Mouse (Mus musculus) liver, postnatal 0 days (tissue): ENCODE results near the gene Hist1h2bk. TPM values are rescaled to one million over a fixed set of nuclear protein-coding genes. Genes with fewer than 3 reads are reported as not detected.
"Not testable (repeated sequence)": the region's sequence is repeated elsewhere in the genome, so short reads cannot be mapped to it uniquely, and the experiment has no call there.

ENCODE experiments used
- ATAC-seq: fragments of 200-750 bp; cut with Nextera tagmentation; 2 replicates; pipeline ENCODE4 v1.8.0; 2017; ENCODE audit warnings: mild to moderate bottlenecking, moderate library complexity
- DNase-seq: peaks from one replicate; pipeline ENCODE4 v3.0.0-alpha.2; 2016
- H3K27ac ChIP-seq: fragments of 300-500 bp; sonication (generic); 2 replicates; pipeline ENCODE4 v1.5.1; 2014; ENCODE audit warnings: antibody characterized with exemption, moderate library complexity, mild to moderate bottlenecking, low read depth
- H3K27me3 ChIP-seq: fragments of 300-500 bp; sonication (generic); 2 replicates; pipeline ENCODE4 v1.6.1; 2014; ENCODE audit warnings: low read length, control low read depth, mixed read lengths; ENCODE audit not compliant: insufficient read depth
- H3K36me3 ChIP-seq: fragments of 300-500 bp; sonication (generic); replicated peaks from 2 replicates; pipeline ENCODE4 v1.6.1; 2014; ENCODE audit warnings: mild to moderate bottlenecking, control low read depth, low read length, moderate library complexity, mixed read lengths; ENCODE audit not compliant: insufficient read depth
- H3K4me1 ChIP-seq: fragments of 300-500 bp; sonication (generic); 2 replicates; pipeline ENCODE4 v1.6.1; 2014; ENCODE audit warnings: antibody characterized with exemption, mild to moderate bottlenecking, control low read depth; ENCODE audit not compliant: insufficient read depth
- H3K4me2 ChIP-seq: fragments of 300-500 bp; sonication (generic); 2 replicates; pipeline ENCODE4 v1.6.1; 2014; ENCODE audit warnings: low read depth, mild to moderate bottlenecking, low read length, moderate library complexity, mixed read lengths
- H3K4me3 ChIP-seq: fragments of 300-500 bp; sonication (generic); 2 replicates; pipeline ENCODE4 v1.5.1; 2014; ENCODE audit warnings: low read depth, low read length
- H3K9ac ChIP-seq: fragments of 300-500 bp; sonication (generic); replicated peaks from 2 replicates; pipeline ENCODE4 v1.6.1; 2014; ENCODE audit warnings: mild to moderate bottlenecking, moderate library complexity
- H3K9me3 ChIP-seq: fragments of 300-500 bp; sonication (generic); 2 replicates; pipeline ENCODE4 v1.6.1; 2016; ENCODE audit warnings: mild to moderate bottlenecking, control low read depth, low read length, mixed read lengths
- CTCF ChIP-seq: sonication (generic); IDR thresholded peaks from 2 replicates; pipeline ENCODE4 v1.5.1; 2016; ENCODE audit warnings: antibody characterized with exemption, low read depth
- EP300 ChIP-seq: IDR thresholded peaks from 2 replicates; pipeline ENCODE4 v1.6.1; 2016; ENCODE audit warnings: antibody characterized with exemption, low read depth, mild to moderate bottlenecking
- WGBS: fragments of 180-500 bp; shearing (Covaris S2); extraction: QIAGEN DNeasy Blood & Tissue Kit; methylation state at CpG from one replicate; pipeline ENCODE4 v1.1.7; 2014; ENCODE audit not compliant: insufficient replicate concordance; 5-methylcytosine and 5-hydroxymethylcytosine counted together
- polyA plus RNA-seq: library from polyadenylated mRNA; unstranded; fragments of >200 nt; fragmentation: Nextera tagmentation; extraction: Ambion mirVana; gene quantifications from 2 replicates; pipeline ENCODE4 v1.2.1, GENCODE M21; 2015

The Hist1h2bk gene
- polyA plus RNA-seq, 1 experiment from 2014 or later = 2.2 TPM

GRCm38 (mm10) chr13:22042568-22043502, 7.2 kb downstream of the Hist1h2bk start, which contains the start of the genes Hist1h2ag and Hist1h2bj:
Gene Hist1h2ag, minus strand, starts transcription at chr13:22042944.
Gene Hist1h2bj, plus strand, starts transcription at chr13:22043214.
- not testable (repeated sequence) for H3K27me3 ChIP-seq
- under 1% methylated on average over 43 of the region's 80 CpGs for WGBS

GRCm38 (mm10) chr13:22043503-22044431, 8.1 kb downstream of the Hist1h2bk start:
- no peak for TF ChIP-seq EP300
- peak; percentile 79 for TF ChIP-seq CTCF
- Histone ChIP-seq H3K36me3 (no peaks in the 10 kb centered on the region), H3K4me1 (peaks cover 11% of the 10 kb centered on the region), H3K27me3 (no peaks in the 10 kb centered on the region), H3K9me3 (no peaks in the 10 kb centered on the region), H3K9ac (peak overlapping the region; percentile 71), H3K4me2 (peak overlapping the region; percentile 72), H3K27ac (peak overlapping the region; percentile 93), H3K4me3 (peak overlapping the region; percentile 54)
- DNase-seq (no peak), ATAC-seq (peak; percentile 5; the same call in 1 of the 2 replicates)
- WGBS = 2% methylated on average over 9 of the region's 14 CpGs

More at GRCm38 (mm10) chr13:22042568-22043502, 7.2 kb downstream of the Hist1h2bk start, which contains the start of the genes Hist1h2ag and Hist1h2bj:
- TF ChIP-seq EP300 = peak; percentile 86; the same call in 1 of the 2 replicates
- peaks cover 11% of the 10 kb centered on the region for H3K4me1 ChIP-seq
- peak within 1 kb of the TSS; percentile 80 for H3K4me2 ChIP-seq
- not testable (repeated sequence) for H3K9me3 ChIP-seq, H3K36me3 ChIP-seq
- peak within 1 kb of the TSS; percentile 96 for H3K27ac ChIP-seq
- peak within 1 kb of the TSS; percentile 74 for H3K9ac ChIP-seq
- peak within 1 kb of the TSS; percentile 54 for H3K4me3 ChIP-seq
- ATAC-seq (peak; percentile 85), DNase-seq (peak; percentile 87)

GRCm38 (mm10) chr13:22044432-22045155, 8.9 kb downstream of the Hist1h2bk start:
- Histone ChIP-seq H3K4me1 (peaks cover 11% of the 10 kb centered on the region), H3K4me2 (peak overlapping the region; percentile 72), H3K27me3 (no peaks in the 10 kb centered on the region), H3K4me3 (peak overlapping the region; percentile 54), H3K9me3 (no peaks in the 10 kb centered on the region), H3K9ac (peak overlapping the region; percentile 71; the same call in 1 of the 2 replicates), H3K36me3 (no peaks in the 10 kb centered on the region), H3K27ac (no peak overlapping the region; the same call in 1 of the 2 replicates)
- WGBS = 91% methylated on average over 6 of the region's 6 CpGs
- ATAC-seq (no peak), DNase-seq (no peak)
- TF ChIP-seq EP300 = no peak
- TF ChIP-seq CTCF = no peak

- no peak overlapping the region; the same call in 1 of the 2 replicates for H3K4me3 ChIP-seq
- H3K27me3 ChIP-seq = no peaks in the 10 kb centered on the region
- H3K9me3 ChIP-seq = no peaks in the 10 kb centered on the region
- WGBS = 32% methylated on average over 2 of the region's 2 CpGs
- TF ChIP-seq EP300 = no peak
- TF ChIP-seq CTCF = no peak
- DNase-seq (peak; percentile 13), ATAC-seq (no peak)
- peaks cover 12% of the 10 kb centered on the region for H3K4me1 ChIP-seq
- 0 out of 2 replicates have a peak overlapping the region, but pooled peaks have one; percentile 12 for H3K27ac ChIP-seq
- peak overlapping the region; percentile 72; the same call in 1 of the 2 replicates for H3K4me2 ChIP-seq
- H3K9ac ChIP-seq = peak overlapping the region; percentile 35
- H3K36me3 ChIP-seq = no peaks in the 10 kb centered on the region
Measured at GRCm38 (mm10) chr13:22045311-22045710, 9.6 kb downstream of the Hist1h2bk start.

GRCm38 (mm10) chr13:22049041-22049440, 13.4 kb downstream of the Hist1h2bk start:
- Histone ChIP-seq H3K4me1 (peaks cover 7% of the 10 kb centered on the region), H3K27ac (no peak overlapping the region), H3K27me3 (no peaks in the 10 kb centered on the region), H3K4me3 (no peak overlapping the region), H3K9ac (no peak overlapping the region), H3K4me2 (no peak overlapping the region), H3K9me3 (no peaks in the 10 kb centered on the region), H3K36me3 (no peaks in the 10 kb centered on the region)
- DNase-seq = no peak
- no peak for TF ChIP-seq EP300
- TF ChIP-seq CTCF = no peak
- 83% methylated on average over 2 of the region's 2 CpGs for WGBS
- ATAC-seq = no peak
